Mouse (Mus musculus): ENCODE data around the gene Rexo5.

- TF ChIP-seq CTCF (IDR thresholded peaks at IDR 0.05; ENCODE audit: borderline replicate concordance, control insufficient read depth, extremely low read depth, insufficient read depth, low read length, poor library complexity) (no peak), POLR2A (IDR thresholded peaks at IDR 0.05; ENCODE audit: control insufficient read depth, extremely low read depth, insufficient read depth, low read length, poor library complexity) (no peak)
Measured at GRCm38 (mm10) chr7:119845541-119845940, 51.7 kb downstream of the Rexo5 start.
